Mouse (Mus musculus) spleen, adult 2 months (tissue): ENCODE data around the gene Atxn10.

ENCODE experiments used
- CTCF ChIP-seq: fragments of 200-500 bp; IDR thresholded peaks from 2 replicates; pipeline ENCODE4 v1.5.1; 2011; ENCODE audit warnings: mild to moderate bottlenecking, inconsistent platforms; ENCODE audit not compliant: insufficient read depth, insufficient read length, insufficient replicate concordance; ENCODE audit errors: extremely low read depth
- POLR2A ChIP-seq: fragments of 200-500 bp; IDR thresholded peaks from 2 replicates; pipeline ENCODE4 v1.6.1; 2011; ENCODE audit warnings: low read depth, low read length, inconsistent platforms

DNA sequence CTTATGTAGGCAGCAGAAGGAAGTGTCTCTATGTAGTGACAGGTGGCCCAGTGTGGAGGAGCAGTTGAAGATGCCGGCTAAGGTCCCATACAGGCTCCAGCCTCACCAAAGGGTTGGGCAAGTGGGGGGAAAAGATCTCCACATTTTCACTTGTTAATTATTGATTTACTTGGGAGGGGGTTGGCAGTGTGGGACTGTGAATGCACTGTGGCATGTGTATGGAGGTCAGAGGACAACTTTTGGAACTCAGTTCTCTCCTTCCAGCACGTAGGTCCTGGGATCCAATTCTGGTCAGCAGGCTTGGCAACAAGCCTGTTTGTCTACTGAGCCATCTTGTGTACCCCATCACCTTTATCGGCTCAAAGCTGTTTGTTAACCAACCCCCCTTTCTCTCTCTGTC is 39.5 kb upstream of the Atxn10 start:
- no peak for TF ChIP-seq CTCF
- no peak for TF ChIP-seq POLR2A
